ENCODE assay signal across 9 mouse cellular contexts in the genomic region with DNA sequence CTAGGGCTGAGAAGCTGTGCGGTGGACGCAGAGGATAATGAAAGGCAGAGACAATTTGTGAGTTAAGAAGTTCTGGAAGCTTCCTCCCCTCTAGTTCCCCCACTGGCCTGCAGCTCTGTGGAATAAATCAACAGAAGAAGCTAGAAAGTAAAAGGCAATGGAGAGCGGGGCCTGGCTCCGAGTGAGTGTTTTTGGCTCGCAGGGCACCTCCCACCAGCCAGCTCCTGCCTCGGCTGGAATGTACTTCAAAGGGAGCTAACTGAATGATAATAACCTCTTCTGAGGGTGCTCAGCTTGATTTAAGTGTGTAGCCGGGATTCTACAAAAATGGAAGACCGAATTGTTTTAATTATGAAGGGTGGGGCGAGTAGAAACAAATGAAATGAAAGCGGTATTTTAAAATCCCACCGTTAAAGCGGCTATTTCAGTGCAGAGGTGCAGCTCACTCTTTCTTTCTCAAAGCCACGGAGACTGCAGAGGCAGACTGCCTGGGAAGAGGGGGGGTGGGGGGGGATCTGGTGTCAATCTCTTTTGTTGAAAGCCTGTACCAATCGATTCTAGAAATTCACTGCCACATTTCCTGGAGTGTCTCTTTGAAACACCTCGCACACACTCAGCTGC. TPM values are rescaled to one million over a fixed set of nuclear protein-coding genes. Genes with fewer than 3 reads are reported as not detected.
DNase-seq lines count a peak whose midpoint lies in the region; ATAC-seq and TF ChIP-seq lines count a peak whose summit lies in the region.
"Had no signal": no experiment of that assay in that cellular context is flagged by ENCODE, and none has a peak within 500 bp of the region (broad histone marks: within the 10 kb centered on the region; RNA-seq: fewer than 3 reads in every experiment).

No protein-coding gene starts in this region.

- H3ac ChIP-seq in myocyte (ENCODE audit: control insufficient read depth, insufficient read length) = no peak overlapping the region

- peaks cover 59% of the 10 kb centered on the region for H3K79me2 ChIP-seq in myocyte (ENCODE audit: control insufficient read depth, insufficient read depth)

- no peaks in the 10 kb centered on the region for H3K9me3 ChIP-seq in intestine, embryonic 15.5 days

- DNase-seq in Patski (ENCODE audit: low read depth, low spot score) (peak; percentile 19), liver (peak; percentile 32)
- peak; percentile 20 for DNase-seq in brain, adult 2 months (ENCODE audit: low read depth, low spot score)
- peak; percentile 47 for DNase-seq in gastrocnemius, postnatal 14 days
- no peak for DNase-seq in spleen, postnatal 36 days (ENCODE audit: low spot score in 2 of 2)
- DNase-seq in cerebellum, adult 9-10 months = no peak

- CTCF ChIA-PET in Patski (lab: Charles Lee) = interaction anchor here (0.9 to 4.6 kb wide), 30 partner anchors 11 to 202 kb away, joined by 3 to 72 read pairs (median 4); a partner anchor contains a TSS

- POLR2A ChIA-PET in Patski (lab: Charles Lee) = interaction anchor here (0.6 to 4.8 kb wide), 4 partner anchors 9 to 149 kb away, joined by 4 to 45 read pairs (median 4); a partner anchor contains a TSS

- H3K4me1 ChIP-seq in intestine, embryonic 15.5 days (replicated peaks) = peaks cover 13% of the 10 kb centered on the region; the same call in 1 of the 2 replicates

- WGBS in intestine, embryonic 15.5 days = 11% methylated on average over 15 of the region's 15 CpGs

- H3K4me2 ChIP-seq in intestine, embryonic 15.5 days (replicated peaks) = peak overlapping the region; percentile 47
- peak overlapping the region; percentile 90 for H3K4me2 ChIP-seq in myocyte (ENCODE audit: low read depth)

- H3K4me3 ChIP-seq in intestine, embryonic 15.5 days (replicated peaks) = no peak overlapping the region; the same call in 1 of the 2 replicates
- no peak overlapping the region for H3K4me3 ChIP-seq in myocyte
- H3K4me3 ChIP-seq: erythroblast, embryonic 14.5 days had no signal

- H3K9ac ChIP-seq in intestine, embryonic 15.5 days = no peak overlapping the region

- ATAC-seq in Patski = no peak
- peak; percentile 64 for ATAC-seq in intestine, embryonic 15.5 days

- TF ChIP-seq CTCF in Patski (IDR thresholded peaks at IDR 0.05) = no peak

- H3K27ac ChIP-seq in intestine, embryonic 15.5 days = peak overlapping the region; percentile 71

- H3K27me3 ChIP-seq in Patski (no peaks in the 10 kb centered on the region), myocyte (ENCODE audit: control insufficient read depth, insufficient read depth, insufficient read length) (no peaks in the 10 kb centered on the region)
- H3K27me3 ChIP-seq in intestine, embryonic 15.5 days (replicated peaks) = no peaks in the 10 kb centered on the region

- no peak for TF ChIP-seq POLR2A in myocyte (IDR thresholded peaks at IDR 0.05; ENCODE audit: insufficient read length, low read depth)

- in situ Hi-C loops in Patski (cut with MboI; ENCODE audit: low pct_unique_long_range_greater_than_20kb) = loop anchor here (5.0 to 25.0 kb wide), 2 partner anchors 96 to 641 kb away; no protein-coding TSS in a partner anchor

- intact Hi-C loops in gastrocnemius, postnatal 14 days (cut with DNase I; ENCODE audit: low total_unique reads) = loop anchor here (2.0 to 10.0 kb wide), 2 partner anchors 104 to 154 kb away; a partner anchor contains a TSS

- H3K36me3 ChIP-seq in intestine, embryonic 15.5 days = no peaks in the 10 kb centered on the region
- H3K36me3 ChIP-seq in myocyte (ENCODE audit: control insufficient read depth, insufficient read depth) = peaks cover 10% of the 10 kb centered on the region

TF ChIP-seq in myocyte, 11 proteins besides CTCF, POLR2A, EP300 and RAD21:
- no peak for TF ChIP-seq TCF3 (IDR thresholded peaks at IDR 0.05; ENCODE audit: insufficient read length, low read depth)
- TF ChIP-seq E2F4 (IDR thresholded peaks at IDR 0.05; ENCODE audit: insufficient read depth) = no peak
- TF ChIP-seq MYOG (IDR thresholded peaks at IDR 0.05; ENCODE audit: control insufficient read depth in 1 of 3, insufficient read depth in 1 of 3, insufficient read length in 2 of 3, low read depth in 2 of 3) = no peak
- no peak for TF ChIP-seq CEBPB (IDR thresholded peaks at IDR 0.05; ENCODE audit: insufficient read depth, poor library complexity, severe bottlenecking)
- no peak for TF ChIP-seq POLR2AphosphoS2 (IDR thresholded peaks at IDR 0.05; ENCODE audit: insufficient read length, low read depth)
- TF ChIP-seq TCF12 (IDR thresholded peaks at IDR 0.05; ENCODE audit: insufficient read depth, poor library complexity, severe bottlenecking) = no peak
- no peak for TF ChIP-seq MAX (IDR thresholded peaks at IDR 0.05; ENCODE audit: low read depth)

RNA-seq across cellular contexts. Expression of a gene that starts 46.0 kb away (rescaled TPM):
- polyA plus RNA-seq in Patski (2021) (0.06 TPM), myocyte (2012; fragmentation: generic; extraction: Trizol) (0.08 TPM)
- total RNA-seq in gastrocnemius, postnatal 14 days (2021) = not detected
- polyA plus RNA-seq in intestine, embryonic 15.5 days (2015; fragmentation: Nextera tagmentation; extraction: Ambion mirVana) = 44.0 and 44.9 TPM in 2 replicates
- polyA plus RNA-seq: erythroblast, embryonic 14.5 days had no signal

Comparison
In these comparisons a context has a peak if more than half of its experiments do, and no peak if none do; other contexts are left out.
1. DNase-seq: peak in Patski (single experiment), brain, adult 2 months (single experiment), gastrocnemius, postnatal 14 days (single experiment) and liver (single experiment); none in spleen, postnatal 36 days (0 of 2) and cerebellum, adult 9-10 months (single experiment).
2. RNA of a gene that starts 46.0 kb away (polyA plus RNA-seq): 44.0 to 44.9 TPM in intestine, embryonic 15.5 days; 0.08 TPM in myocyte (single experiment) and 0.06 TPM in Patski (single experiment); every median in the first group is over 10 times any median in the second.